Mouse (Mus musculus) adrenal gland, postnatal 36 days (tissue): Measurements from ENCODE around the gene Cd72. TPM values are rescaled to one million over a fixed set of nuclear protein-coding genes. Genes with fewer than 3 reads are reported as not detected.

ENCODE experiments used
- DNase-seq, 2 experiments: peaks; one replicate each; pipeline ENCODE4 v3.0.0; 2021; ENCODE audit warnings: mixed read lengths in 1 of 2
- total RNA-seq, 2 experiments: library from RNA; stranded (reverse); gene quantifications; 2 replicates each; pipeline ENCODE4 v1.2.3; 2021

The Cd72 gene
- total RNA-seq, 2 experiments from 2014 or later: 2.7 to 3.4 TPM

DNA sequence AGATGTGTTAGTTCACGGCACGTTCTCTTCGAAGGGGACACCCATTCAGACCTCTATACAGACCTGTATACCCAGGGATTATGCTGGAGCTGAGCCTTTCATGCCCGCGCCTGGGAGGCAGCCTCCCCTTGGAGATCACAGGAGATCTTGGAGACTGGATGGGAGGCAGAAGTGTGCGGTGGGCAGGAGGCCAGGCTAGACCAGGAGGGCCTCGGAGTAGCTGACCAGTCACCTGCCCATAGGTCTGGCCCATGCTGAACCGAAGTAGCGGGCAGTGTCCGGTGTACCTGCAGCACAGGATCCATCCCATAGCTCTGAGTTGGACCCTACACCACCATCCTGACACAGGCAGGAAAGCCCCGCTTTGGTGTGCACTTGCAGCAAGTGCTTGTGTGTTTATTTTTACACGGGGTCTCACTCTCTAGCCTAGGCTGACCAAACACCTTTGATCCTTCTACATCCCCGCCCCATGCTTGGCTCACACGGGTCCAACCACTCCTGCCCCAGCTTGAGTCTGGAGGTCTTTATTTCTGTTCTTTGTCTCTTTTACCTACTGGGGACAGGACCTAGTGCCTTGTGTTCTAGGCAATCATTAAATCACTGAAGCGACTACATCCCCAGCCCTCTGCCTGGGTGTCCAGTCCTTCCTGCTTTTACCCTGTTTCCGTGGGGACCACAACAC lies 26.1 kb downstream of the Cd72 start:
- no peak for DNase-seq

DNA sequence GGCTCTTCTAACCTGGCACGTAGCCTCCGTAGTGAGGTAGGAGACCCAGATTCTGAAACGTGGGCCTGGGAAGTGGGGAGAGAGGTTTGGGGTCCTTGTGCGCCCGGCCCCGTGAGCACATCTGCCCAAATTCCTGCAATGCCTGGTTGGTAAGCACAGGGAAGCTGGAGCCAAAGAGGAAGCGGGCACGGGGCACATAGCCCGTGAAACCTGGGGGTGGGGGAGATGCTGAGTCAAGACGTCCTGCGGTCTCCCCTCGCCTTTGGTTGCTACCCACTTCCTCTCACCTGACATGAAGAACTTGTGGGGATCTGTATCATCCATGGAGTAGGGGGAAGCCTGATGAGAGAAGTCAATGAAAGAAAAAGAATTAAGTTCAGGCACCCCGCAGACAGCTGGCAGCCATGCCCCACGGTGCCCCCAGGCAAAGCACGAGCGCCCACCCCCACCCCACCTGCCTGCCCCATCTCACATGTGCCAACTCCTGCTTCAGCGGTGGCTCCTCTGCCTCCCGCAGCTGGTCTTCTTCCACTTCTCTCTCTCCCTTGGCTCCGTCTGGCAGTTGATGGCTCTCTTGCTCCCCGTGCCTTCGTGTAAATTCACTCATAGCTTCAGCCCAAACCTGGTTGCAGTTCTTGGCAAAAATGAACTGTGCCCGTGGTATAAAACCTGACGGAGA lies 26.8 kb downstream of the Cd72 start:
- no peak for DNase-seq

DNA sequence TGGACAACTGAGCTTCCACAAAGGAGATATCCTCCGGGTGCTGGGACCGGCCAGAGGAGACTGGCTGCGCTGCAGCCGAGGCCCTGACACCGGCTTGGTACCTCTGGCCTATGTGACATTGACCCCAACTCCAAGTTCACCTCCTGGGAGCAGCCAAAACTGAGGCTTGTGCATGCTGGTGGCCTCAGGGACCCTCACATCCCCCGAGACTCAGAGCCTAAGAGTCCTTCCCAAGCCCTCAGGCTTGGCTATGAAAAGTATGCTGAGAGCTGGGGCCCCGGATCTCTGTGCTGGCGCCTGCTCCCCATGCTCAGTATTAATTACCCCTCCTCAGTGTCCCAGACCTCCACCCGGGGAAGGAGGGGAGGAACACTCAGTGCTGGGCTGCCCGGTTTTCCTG lies 27.9 kb downstream of the Cd72 start:
- no peak for DNase-seq

DNA sequence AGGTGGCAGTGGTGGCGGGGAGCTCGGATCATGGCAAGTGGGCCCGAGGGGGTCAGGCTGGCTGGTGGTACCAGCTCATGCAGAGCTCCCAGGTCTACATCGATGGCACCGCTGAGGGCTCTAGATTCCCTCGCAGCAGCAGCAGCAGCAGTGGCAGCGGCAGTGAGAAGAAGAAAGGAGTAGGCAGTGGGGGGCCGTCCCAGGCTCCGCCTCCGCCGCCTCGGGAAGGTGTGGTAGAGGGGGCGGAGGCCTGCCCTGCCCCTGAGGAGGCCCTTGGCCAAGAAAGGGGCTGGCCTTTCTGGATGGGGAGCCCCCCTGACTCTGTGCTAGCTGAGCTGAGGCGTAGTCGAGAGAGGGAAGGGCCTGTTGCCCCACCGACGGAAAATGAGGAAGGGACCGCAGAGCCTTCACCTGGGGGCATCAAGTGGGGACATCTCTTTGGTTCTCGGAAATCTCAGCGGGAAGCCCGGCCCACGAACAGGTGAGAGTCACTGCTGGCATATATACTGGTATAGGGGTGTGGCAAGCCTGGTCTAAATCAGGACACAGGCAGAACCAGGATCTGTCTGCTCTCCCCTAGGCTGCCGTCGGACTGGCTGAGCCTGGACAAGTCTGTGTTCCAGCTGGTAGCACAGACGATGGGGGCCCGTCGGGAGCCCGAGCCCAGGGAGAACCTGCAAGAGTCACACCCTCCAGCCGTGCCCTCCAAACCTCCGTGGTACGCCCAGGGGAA lies 28.6 kb downstream of the Cd72 start:
- no peak for DNase-seq

DNA sequence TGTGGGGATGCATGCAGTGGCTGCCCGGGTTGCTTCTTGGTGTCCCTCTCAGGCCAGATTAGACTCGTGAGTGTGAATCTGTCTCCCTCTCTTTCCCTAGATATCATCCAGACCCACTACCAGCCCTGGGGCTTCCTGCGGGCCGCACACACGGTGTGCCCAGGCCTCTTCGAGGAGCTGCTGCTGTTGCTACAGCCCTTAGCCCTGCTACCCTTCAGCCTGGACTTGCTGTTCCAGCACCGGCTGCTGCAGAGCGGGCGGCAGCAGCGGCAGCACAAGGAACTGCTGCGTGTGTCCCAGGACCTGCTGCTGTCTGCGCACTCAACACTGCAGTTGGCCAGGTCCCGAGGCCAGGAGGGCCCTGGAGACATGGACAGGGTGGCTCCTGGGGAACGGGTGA lies 29.2 kb downstream of the Cd72 start:
- DNase-seq: no peak

DNA sequence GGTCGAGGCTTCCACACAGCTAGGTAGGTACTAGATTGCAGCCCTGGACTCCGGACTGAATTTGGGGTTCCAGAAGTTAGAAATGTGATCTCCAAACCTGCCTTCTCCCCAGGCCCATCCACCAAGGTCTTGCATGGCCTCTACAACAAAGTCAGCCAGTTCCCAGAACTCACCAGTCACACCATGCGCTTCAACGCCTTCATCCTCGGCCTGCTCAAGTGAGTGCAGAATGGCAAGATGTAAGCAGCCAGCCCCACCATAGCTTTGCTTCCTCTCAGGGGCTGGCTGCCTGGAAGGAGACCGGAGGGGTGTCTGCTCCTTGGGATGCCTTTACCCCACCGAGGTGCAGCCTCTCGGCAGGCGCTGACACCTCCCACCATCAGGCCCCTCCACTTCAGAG lies 30.4 kb downstream of the Cd72 start:
- DNase-seq: no peak

DNA sequence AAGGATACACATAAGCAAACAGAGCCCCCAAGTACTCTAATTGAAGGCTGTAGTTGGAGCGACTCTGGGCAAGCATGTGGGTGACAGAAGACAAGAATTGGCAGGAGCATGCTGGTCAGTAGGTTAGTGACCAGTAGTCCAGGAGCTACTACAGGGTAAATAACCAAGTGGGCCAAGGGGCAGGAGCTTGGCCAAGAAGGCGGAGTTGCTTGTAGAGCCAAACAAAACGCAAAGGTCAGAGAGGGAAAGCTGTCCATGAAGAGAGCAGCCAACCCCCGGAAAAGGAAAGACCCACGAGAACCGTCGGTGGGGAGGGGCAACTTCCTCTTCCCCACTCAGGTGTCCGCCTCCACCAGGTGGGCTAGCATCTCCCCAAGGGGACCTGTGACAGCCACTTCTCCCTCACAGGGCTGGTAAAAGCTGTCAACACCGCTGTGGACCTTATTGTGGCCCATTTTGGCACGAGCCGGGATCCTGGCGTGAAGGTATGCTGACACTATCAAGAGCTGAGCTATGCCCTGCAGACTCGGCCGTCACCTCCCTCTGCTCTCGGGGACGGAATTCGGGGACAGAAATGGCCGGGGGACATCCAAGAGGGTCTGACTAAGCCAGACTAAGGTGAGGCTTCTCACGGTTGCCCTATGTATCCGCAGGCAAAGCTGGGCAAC lies 31.0 kb downstream of the Cd72 start:
- DNase-seq: no peak

DNA sequence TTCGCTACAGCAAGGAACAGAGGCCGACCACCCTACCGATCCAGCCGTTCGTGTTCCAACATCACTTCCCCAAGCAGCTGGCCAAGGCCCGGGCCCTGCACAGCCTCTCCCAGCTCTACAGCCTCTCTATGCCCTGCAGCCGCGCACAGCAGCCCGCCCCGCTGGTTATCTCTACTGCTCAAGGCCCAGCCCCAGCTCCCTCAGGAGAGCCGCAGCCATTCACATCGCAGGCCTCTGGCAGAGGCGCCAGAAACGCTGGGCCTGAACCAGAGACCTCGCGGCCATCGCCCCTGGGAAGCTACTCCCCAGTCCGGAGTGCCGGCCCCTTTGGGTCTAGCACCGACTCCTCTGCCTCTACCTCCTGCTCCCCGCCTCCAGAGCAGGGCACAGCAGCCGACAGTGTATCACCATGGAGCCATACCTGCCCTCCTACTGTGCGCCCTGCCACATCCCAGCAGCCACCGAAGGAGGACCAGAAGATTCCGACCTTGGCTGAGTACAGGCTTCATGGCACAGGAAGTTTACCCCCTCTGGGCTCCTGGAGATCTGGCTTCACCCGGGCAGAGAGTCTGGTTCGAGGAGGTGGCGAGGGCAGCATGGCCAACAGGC lies 32.7 kb downstream of the Cd72 start:
- DNase-seq: no peak

DNA sequence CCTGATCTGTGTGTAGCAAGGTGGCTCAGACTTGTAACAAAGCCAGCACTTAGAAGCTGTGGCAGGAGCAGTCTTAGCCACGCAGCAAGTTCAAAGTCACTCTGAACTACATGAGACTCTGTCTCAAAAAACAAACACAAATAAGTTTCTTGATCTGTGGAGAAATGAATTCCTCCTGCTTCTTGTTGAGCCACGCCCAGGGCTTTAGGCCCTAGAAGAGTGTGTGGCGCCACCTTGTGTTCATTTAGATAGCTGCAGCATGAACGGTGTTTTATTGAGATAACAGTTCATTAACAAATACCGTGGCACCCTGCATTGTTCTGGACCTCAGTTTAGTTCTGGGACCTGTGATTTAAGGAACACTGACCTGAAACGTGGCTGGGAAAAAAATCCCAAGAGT lies 34.1 kb downstream of the Cd72 start:
- peak; percentile 81 to 82 for DNase-seq

DNA sequence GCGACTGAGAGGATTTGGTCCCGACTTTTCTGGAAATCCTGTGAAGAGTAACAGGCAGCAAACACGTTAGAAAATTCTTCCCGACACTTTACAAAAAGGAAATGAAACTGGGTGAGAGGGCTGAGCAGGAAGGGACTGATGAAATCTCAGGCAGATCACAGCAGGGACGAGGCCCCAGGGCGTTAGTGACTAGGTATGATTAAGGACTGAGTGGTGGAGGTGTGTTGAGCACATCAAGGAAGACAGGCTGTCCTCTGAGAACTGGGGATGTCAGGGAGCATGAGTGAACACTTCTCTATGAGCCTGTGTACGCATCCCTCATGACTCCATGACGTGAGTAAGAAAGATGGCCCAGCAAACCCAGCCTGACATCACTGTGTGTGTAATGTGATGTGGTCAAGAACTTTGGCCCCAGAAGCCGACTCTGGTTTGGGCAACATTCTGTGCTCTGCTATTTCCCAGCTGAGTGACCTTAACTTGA lies 34.6 kb downstream of the Cd72 start:
- no peak for DNase-seq

DNA sequence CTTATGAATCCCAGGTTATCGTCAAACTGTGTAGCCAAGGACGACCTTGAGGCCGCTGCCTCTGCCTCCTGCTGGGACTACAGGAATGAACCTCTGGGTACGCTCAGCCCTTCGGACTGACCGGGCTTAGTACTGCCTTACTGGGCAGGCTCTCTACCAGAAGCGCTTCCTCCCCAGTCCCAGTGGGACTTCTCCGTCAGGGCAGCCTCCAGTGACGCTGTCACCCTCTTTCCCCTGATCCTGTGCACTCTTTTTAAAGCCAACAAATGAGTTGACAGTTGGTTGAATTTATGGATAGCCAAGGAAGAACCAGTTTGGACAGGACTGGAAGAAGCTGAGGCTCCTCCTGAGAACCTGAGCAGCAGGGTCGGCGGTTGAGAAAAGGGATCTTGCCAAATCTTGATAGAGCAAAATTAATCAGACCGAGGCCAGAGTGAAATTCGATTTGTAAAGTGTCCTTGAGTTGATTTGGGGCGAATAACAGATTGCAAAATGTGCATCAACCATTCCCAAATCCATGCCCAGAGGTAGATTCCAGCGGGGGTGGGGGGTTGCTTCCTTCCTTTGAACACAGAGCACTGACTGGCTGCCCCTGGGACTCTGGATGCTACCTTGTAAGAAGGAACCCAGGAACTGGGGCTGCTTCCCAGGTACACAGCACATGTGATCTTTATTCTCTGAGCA lies 35.3 kb downstream of the Cd72 start:
- peak; percentile 63 to 74 for DNase-seq

DNA sequence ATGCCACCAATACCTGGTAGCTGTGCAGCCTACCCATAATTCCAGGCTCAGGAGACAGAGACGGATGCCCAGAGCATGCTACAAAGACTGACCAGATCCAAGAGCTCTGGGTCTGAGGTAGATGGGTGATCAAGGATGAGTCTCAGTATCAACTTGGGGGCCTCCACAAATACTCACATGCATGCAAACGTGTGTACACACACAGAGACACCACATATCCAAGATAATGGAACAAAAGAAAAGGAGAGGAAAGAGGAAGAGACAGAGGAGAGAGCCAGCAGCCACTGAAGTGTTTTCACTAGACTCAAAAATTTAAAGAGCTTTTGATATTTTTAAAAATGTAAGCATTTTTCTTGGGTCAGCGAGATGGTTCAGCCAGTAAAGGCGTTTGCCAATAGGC lies 36.0 kb downstream of the Cd72 start:
- no peak for DNase-seq

DNA sequence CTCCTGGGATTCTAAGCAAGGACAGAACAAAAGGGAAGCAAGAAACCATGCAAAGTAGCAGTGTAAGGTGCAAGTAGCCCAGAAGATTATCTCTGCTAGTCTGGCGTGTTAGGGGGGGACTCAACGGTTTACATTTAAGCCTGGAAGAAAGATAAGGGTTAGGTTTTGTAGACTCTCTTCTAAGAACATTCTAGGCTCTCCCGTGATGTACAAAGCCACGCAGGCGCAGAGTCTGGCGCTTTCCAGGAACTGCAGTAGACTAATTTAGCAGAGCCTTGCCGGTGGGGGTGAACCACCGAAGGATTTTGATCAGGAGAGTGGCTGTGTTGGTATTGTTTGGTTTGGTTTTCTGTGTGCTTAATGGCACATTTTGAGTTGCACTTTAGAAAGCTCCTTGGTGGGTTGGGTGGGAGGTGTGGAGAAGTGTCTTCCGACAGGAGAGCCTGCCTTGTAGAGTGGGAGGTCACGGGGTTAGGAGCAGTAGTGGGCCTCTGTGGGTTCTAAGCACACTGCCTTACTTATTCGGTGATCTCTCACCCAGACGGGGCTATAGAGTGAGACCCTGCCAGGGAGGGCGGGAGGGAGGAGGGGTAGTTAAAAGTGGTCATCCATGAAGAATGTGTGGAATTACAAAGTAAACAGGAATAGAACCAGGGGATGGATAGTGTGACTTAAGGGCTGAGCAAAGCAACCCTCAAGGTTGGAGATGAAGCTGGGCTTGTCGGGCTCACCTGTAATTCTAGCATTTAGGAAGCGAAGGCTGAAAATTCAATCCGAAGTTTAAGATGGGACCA lies 37.0 kb downstream of the Cd72 start:
- no peak for DNase-seq

DNA sequence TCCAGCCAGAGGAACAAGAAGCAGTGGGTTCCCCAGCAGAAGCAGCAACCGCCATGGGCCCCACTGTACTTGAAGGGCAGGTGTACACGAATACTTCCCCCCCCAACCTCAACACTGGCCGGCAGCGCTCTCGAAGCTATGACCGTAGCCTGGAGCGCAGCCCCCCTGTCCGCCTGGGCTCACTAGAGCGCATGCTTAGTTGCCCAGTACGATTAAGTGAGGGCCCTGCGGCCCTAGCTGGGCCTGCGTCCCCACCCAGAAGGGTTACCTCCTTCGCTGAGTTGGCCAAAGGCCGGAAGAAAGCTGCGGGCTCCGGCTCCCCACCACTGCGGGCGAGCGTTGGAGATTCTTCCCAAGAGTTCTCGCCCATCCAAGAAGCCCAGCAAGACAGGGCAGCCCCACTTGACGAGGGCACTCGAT lies 38.3 kb downstream of the Cd72 start:
- no peak for DNase-seq

DNA sequence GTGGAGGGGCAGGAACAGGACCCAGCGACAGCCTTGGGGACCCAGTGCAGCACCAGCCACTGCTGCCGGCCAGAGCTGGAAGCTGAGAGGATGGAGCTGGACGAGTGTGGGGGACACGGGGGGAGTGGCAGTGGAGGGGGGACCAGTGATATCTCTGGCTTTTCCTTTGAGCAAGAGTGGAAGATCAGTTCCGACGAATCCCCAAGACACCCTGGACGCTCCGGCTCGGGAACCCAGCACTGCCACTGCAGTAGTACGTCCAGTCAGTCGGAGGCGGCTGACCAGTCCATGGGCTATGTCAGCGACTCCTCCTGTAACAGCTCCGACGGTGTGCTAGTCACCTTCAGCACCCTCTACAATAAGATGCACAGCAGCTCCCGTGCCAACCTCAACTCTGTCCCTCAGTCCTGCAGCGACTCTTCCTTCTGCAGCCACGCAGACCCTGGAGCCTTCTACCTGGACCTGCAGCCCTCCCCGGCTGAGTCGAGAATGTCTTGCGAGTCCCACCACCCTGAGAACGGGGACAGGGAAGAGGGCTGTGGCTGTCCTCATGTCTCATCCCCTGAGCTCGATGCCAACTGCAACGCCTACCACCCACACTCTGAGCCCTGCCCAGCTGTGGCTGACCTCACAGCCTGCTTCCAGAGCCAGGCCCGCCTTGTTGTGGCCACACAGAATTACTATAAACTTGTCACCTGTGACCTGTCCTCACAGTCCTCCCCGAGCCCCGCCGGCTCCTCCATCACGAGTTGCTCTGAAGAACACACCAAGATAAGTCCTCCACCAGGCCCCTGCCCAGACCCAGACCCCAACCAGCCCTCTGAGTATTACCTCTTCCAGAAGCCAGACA lies 39.0 kb downstream of the Cd72 start:
- no peak for DNase-seq

DNA sequence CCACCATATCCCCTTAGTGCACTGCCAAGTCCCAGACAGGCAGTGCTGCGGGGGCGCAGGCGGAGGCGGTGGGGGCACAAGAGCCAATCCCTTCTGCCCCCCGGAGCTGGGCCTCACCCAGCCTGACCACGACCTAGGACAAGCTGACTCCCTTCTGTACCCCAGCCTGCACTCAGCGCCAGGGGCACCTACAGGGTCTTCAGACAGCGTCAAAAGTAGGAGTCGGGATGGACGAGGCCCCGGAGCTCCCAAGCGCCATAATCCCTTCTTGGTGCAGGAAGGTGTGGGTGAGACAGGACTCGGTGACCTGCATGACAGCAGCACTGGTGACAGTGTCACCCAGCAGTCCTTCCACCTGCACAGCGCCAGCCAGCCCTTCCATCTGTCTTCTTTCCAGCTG lies 39.7 kb downstream of the Cd72 start:
- DNase-seq: no peak

DNA sequence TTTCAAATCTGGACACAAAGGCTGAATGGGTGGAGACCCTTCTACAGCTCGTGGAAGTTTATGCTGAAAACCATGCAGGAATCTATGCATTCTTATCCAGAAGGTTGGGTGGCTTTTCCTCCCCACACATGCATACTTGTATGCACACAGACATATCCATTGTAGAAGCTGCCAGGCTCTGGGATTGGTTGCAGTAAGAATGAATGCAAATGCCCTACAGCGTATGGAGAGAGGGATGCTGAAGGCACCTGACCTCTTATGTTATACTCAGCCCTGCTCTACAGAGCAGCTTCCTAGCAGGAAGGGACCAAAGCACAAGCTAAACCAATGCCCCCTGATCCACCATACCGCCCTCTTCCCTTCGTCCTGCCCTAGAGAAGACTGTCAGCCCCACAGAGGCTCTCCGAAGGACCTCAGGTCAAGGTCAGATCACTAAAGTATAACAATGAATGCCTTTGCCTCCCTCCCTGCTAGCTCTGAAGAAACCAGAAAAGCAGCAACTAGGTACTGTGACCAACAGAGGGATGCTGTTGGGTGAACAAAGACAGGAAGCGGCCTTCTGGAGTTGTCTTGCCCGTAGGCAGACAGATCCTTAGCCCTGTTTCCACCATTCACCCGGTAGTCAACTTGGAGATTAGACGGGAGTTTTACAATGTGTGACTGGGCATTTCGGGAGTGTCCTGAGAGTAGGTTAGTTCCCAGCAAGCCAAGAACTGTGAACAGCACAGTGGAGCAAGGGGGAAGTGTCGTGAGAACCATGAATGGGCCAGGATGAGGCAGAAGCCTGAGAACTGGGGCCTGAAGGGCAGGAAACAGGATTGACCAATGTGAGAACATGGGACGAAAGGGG lies 47.1 kb downstream of the Cd72 start:
- no peak for DNase-seq

DNA sequence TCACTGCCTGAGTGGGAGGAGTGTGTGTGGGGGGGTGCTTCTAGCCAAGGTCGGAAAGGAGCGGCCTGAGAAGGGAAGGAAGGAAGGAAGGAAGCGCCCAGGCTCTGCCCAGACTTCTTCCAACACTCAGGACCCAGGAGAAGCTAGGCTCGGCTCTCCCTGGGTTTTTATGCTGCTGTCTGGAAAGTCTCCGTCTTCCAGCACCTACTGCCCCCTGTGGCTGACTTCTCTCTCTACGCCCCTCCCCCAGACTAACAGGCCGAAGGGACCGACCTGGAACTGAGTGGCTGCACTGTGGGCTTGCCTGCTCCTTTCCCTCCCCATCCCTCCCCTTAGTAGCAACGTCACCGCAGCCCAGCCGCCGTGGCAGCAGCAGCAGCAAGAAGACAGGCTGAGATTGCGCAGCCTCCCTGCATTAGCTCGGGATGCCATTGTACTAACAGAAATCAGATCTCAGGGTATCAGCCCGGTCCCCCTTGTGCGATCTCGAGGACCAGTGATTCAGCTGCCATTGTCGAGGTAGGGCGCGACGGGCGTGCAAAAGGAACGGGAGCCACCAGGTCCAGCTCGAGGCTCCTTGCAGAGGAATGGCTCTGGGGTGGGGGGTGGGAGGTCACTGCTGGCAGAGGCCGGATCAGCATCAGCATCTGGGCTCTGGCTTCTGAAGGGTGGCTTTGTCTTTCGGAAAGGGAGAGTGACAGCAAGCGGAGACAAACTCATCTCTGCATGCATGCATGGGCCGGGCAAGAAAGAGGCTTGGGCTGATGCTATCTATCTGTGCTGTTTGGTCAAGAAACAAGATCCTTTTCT lies 48.1 kb downstream of the Cd72 start:
- DNase-seq: peak; percentile 79 to 86
